Comparison of ENCODE assay signal across 8 mouse cellular contexts in the genomic region with DNA sequence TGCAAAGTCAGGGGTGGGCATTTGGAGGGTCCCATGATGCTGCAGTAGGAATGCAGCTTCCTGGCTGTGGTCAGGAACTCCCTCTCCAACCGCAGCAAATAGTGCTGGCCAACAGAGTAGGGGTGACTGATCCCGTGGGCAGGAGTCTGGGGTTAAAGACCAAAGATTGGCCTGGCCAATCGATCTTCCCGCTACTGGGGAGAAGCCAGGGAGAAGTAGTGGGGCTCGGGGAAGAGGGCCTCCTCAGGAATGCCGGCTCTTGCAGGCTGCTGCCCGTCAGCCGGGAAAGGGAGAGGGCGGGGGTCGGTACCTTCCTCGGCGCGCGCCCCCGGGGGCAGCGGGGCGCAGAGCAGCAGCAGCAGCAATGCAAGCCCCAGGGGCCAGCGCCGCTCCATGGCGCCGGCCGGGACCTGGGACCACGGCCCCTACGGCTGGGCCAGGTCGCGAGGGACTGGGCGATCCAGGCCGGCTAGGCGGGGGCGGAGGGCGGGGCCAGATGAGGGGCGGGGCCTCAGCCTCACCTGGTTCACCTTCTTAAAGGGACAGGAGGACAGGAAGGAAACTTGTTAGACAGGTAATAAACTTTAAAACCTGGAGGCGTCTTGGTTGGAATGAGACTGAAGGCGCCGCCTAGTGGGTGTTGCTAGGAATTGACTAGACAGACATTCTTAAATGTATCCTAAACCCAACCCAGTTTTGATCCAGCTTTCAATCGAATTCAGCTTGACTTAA. TPM values are rescaled to one million over a fixed set of nuclear protein-coding genes. Genes with fewer than 3 reads are reported as not detected.
A peak's percentile ranks its signal among the peaks of the same experiment; 100 is the strongest.
DNase-seq lines count a peak whose midpoint lies in the region; ATAC-seq and TF ChIP-seq lines count a peak whose summit lies in the region.

A gene (minus strand): TSS at position 453 of the 732 bp plus-strand sequence.

- no peaks in the 10 kb centered on the region; a peak in 1 of 4 replicates for H3K4me1 ChIP-seq in MEL (ENCODE audit: control insufficient read depth in 1 of 2, insufficient read depth in 2 of 2, low read length in 2 of 2)
- peaks cover 35% of the 10 kb centered on the region for H3K4me1 ChIP-seq in lung, embryonic 16.5 days (replicated peaks; ENCODE audit: control insufficient read depth, insufficient read depth, low read length)
- H3K4me1 ChIP-seq in olfactory bulb, adult 2 months (ENCODE audit: control insufficient read depth, insufficient read depth, low read length) = peaks cover 18% of the 10 kb centered on the region

- H3K27me3 ChIP-seq in MEL (ENCODE audit: control insufficient read depth in 1 of 2, insufficient read depth in 2 of 2, low read length in 2 of 2) = peaks cover 0 to 2% of the 10 kb centered on the region in 2 experiments; a peak in 2 of 4 replicates
- no peaks in the 10 kb centered on the region for H3K27me3 ChIP-seq in lung, embryonic 16.5 days (ENCODE audit: control insufficient read depth, insufficient read depth, low read depth, low read length)

- H3K79me2 ChIP-seq in MEL (ENCODE audit: control insufficient read depth, insufficient read depth, low read length, poor library complexity) = no peaks in the 10 kb centered on the region

- H3K9ac ChIP-seq in MEL (ENCODE audit: control insufficient read depth, low read depth, low read length, poor library complexity, severe bottlenecking) = no peak within 1 kb of the TSS
- peak within 1 kb of the TSS; percentile 82 for H3K9ac ChIP-seq in lung, embryonic 16.5 days (ENCODE audit: low read length)

- H3K4me3 ChIP-seq in MEL (ENCODE audit: control insufficient read depth in 1 of 2, insufficient read depth in 1 of 2, low read depth in 2 of 2, low read length in 2 of 2) = no peak within 1 kb of the TSS
- peak within 1 kb of the TSS; percentile 68 for H3K4me3 ChIP-seq in lung, embryonic 16.5 days (ENCODE audit: low read length)
- peak within 1 kb of the TSS; percentile 22; the same call in 1 of the 2 replicates for H3K4me3 ChIP-seq in olfactory bulb, adult 2 months (ENCODE audit: insufficient read depth, low read depth, low read length)

- DNase-seq in adrenal gland, adult 2 months = peak; percentile 52
- DNase-seq in adrenal gland, postnatal 4 days (ENCODE audit: low spot score in 2 of 2) = no peak
- peak; percentile 68 for DNase-seq in MEL (ENCODE audit: low read depth, low spot score)
- DNase-seq in cerebellum, postnatal 10 days = peak; percentile 74 to 80
- peak; percentile 86 for DNase-seq in kidney, adult 9 months

- TF ChIP-seq CTCF in MEL (IDR thresholded peaks at IDR 0.05 in 2 of 3, conservative IDR thresholded peaks at IDR 0.05 in 1 of 3; ENCODE audit: control insufficient read depth in 1 of 3, insufficient read depth in 1 of 3, low read depth in 2 of 3, low read length in 3 of 3, poor library complexity in 1 of 3, severe bottlenecking in 1 of 3) = peak; percentile 66 to 74 (median 66)
- no peak for TF ChIP-seq CTCF in olfactory bulb, adult 2 months (IDR thresholded peaks at IDR 0.05; ENCODE audit: insufficient read depth, low read depth, low read length)

- WGBS in lung, embryonic 16.5 days = under 1% methylated on average over 35 of the region's 36 CpGs
- WGBS in olfactory bulb, adult 2 months = 2% methylated on average over 36 of the region's 36 CpGs

- H3K4me2 ChIP-seq in lung, embryonic 16.5 days (ENCODE audit: low read depth, low read length) = peak within 1 kb of the TSS; percentile 89

- no peak for TF ChIP-seq EP300 in MEL (IDR thresholded peaks at IDR 0.05; ENCODE audit: low read depth in 1 of 2, low read length in 2 of 2)

- no peak within 1 kb of the TSS for H3K27ac ChIP-seq in MEL (ENCODE audit: control insufficient read depth, low read depth, low read length)
- peak within 1 kb of the TSS; percentile 84 for H3K27ac ChIP-seq in lung, embryonic 16.5 days (ENCODE audit: low read length)
- no peak within 1 kb of the TSS for H3K27ac ChIP-seq in olfactory bulb, adult 2 months (ENCODE audit: insufficient read depth, low read depth, low read length)

- H3K36me3 ChIP-seq in MEL (ENCODE audit: control insufficient read depth in 1 of 2, insufficient read depth in 2 of 2, low read length in 2 of 2) = no peaks in the 10 kb centered on the region
- H3K36me3 ChIP-seq in lung, embryonic 16.5 days (ENCODE audit: control insufficient read depth, insufficient read depth, low read length) = no peaks in the 10 kb centered on the region

- TF ChIP-seq RAD21 in MEL (IDR thresholded peaks at IDR 0.05; ENCODE audit: low read depth, low read length) = peak; percentile 60

- ATAC-seq in granulocyte monocyte progenitor cell, adult 5-6 weeks (replicated peaks; ENCODE audit: poor library complexity, severe bottlenecking) = peak; percentile 67
- peak; percentile 56 for ATAC-seq in lung, embryonic 16.5 days (ENCODE audit: low read depth)

- TF ChIP-seq POLR2A in MEL (IDR thresholded peaks at IDR 0.05; ENCODE audit: control insufficient read depth in 1 of 2, insufficient read depth in 1 of 2, low read depth in 1 of 2, low read length in 2 of 2, poor library complexity in 1 of 2) = no peak
- no peak for TF ChIP-seq POLR2A in olfactory bulb, adult 2 months (IDR thresholded peaks at IDR 0.05; ENCODE audit: insufficient read depth, low read depth, low read length)

- H3K9me3 ChIP-seq in MEL (replicated peaks; ENCODE audit: insufficient read depth, low read length) = no peaks in the 10 kb centered on the region
- no peaks in the 10 kb centered on the region for H3K9me3 ChIP-seq in lung, embryonic 16.5 days (ENCODE audit: control insufficient read depth, low read length)

TF ChIP-seq in MEL, 35 proteins besides CTCF, POLR2A, EP300 and RAD21:
- TF ChIP-seq MAZ (IDR thresholded peaks at IDR 0.05; ENCODE audit: low read depth, low read length) = no peak
- TF ChIP-seq SMC3 (IDR thresholded peaks at IDR 0.05; ENCODE audit: low read depth, low read length) = peak; percentile 86
- no peak for TF ChIP-seq TBP (IDR thresholded peaks at IDR 0.05; ENCODE audit: low read depth, low read length)
- TF ChIP-seq ZC3H11A (IDR thresholded peaks at IDR 0.05; ENCODE audit: low read depth, low read length) = peak; percentile 53
- no peak for TF ChIP-seq ZKSCAN1 (IDR thresholded peaks at IDR 0.05; ENCODE audit: low read depth, low read length)

RNA-seq across cellular contexts. Expression of the gene that starts here (rescaled TPM):
- total RNA-seq in adrenal gland, adult 2 months (2021) = under 1 TPM; 0.23 to 0.86 TPM
- 0.18 and 0.37 TPM in 2 replicates for polyA plus RNA-seq in adrenal gland, adult 2 months (2012; rRNA removed)
- total RNA-seq in adrenal gland, postnatal 4 days (2021) = 1 to 10 TPM; 3.2 to 4.9 TPM
- not detected in 2 replicates for total RNA-seq in MEL (2012; rRNA removed)
- polyA plus RNA-seq in MEL (2012; ENCODE audit: insufficient read depth in 1 of 2, insufficient read length in 2 of 2, low read depth in 1 of 2, low replicate concordance in 2 of 2, missing spikeins in 1 of 2) = under 1 TPM in 1 of 2 experiments, not detected in 1; 0.04 TPM
- 0.56 and 0.86 TPM in 2 replicates for total RNA-seq in granulocyte monocyte progenitor cell, adult 5-6 weeks (2014; fragmentation: Nextera tagmentation)
- 0.04 TPM in 1 of 2 replicates, not detected in the other for total RNA-seq in granulocyte monocyte progenitor cell, adult 5-6 weeks (2017)
- 18.5 and 18.8 TPM in 2 replicates for polyA plus RNA-seq in lung, embryonic 16.5 days (2015; fragmentation: Nextera tagmentation; extraction: Ambion mirVana)
- not detected in 2 replicates for polyA plus RNA-seq in olfactory bulb, adult 2 months (2012; ENCODE audit: insufficient read depth, insufficient read length, low replicate concordance, missing spikeins)

Comparison
In these comparisons a context has a peak if more than half of its experiments do, and no peak if none do; other contexts are left out.
1. RNA of the gene that starts here (polyA plus RNA-seq): 18.5 to 18.8 TPM in lung, embryonic 16.5 days; 0.18 to 0.37 TPM in adrenal gland, adult 2 months, 0.04 TPM in MEL and not detected in olfactory bulb, adult 2 months; every median in the first group is over 10 times any median in the second.
2. Peak in DNase-seq in adrenal gland, adult 2 months; RNA of the gene not detected or under 1 TPM.
3. Peak in DNase-seq in MEL; RNA of the gene not detected or under 1 TPM.
4. Peak in ATAC-seq in granulocyte monocyte progenitor cell, adult 5-6 weeks; RNA of the gene not detected or under 1 TPM.
5. DNase-seq: peak in cerebellum, postnatal 10 days (2 of 2) and kidney, adult 9 months (single experiment); none in adrenal gland, postnatal 4 days (0 of 2).
6. H3K4me3 ChIP-seq: peak in lung, embryonic 16.5 days (single experiment) and olfactory bulb, adult 2 months (single experiment); none in MEL (0 of 2).